Mouse (Mus musculus): ENCODE data around the gene Cbx1. TPM values are rescaled to one million over a fixed set of nuclear protein-coding genes. Genes with fewer than 3 reads are reported as not detected.

The Cbx1 gene
- 10 to 100 TPM; 64.9 to 73.1 TPM for total RNA-seq (2021)
- long read RNA-seq, experiment 1, partial matches to known transcripts, result 3 of 28 reads
- long read RNA-seq, experiment 1, other reads (novel, unspliced or antisense), result 23 of 28 reads
- long read RNA-seq, experiment 2, partial matches to known transcripts, result 4 of 26 reads
- long read RNA-seq, experiment 2, other reads (novel, unspliced or antisense), result 19 of 26 reads

GRCm38 (mm10) chr11:96788871-96789795 lies at the start of gene Cbx1:
TSS of gene Cbx1 (plus strand) at chr11:96789127.
- DNase-seq, result peak; percentile 94

GRCm38 (mm10) chr11:96740796-96741195 lies 48.1 kb upstream of the Cbx1 start:
- DNase-seq, result no peak

- DNase-seq, result no peak
These were observed 46.9 kb upstream of the Cbx1 start for GRCm38 (mm10) chr11:96741995-96742394.

GRCm38 (mm10) chr11:96743000-96743399 lies 45.9 kb upstream of the Cbx1 start:
- DNase-seq, result no peak

GRCm38 (mm10) chr11:96743891-96744290 lies 45.0 kb upstream of the Cbx1 start:
- no peak for DNase-seq

- DNase-seq, result no peak
These were observed 42.3 kb upstream of the Cbx1 start for GRCm38 (mm10) chr11:96746648-96747047.

- no peak for DNase-seq
These were observed 41.4 kb upstream of the Cbx1 start for GRCm38 (mm10) chr11:96747555-96747954.

- no peak for DNase-seq
These were observed 33.6 kb upstream of the Cbx1 start for GRCm38 (mm10) chr11:96755298-96755697.

GRCm38 (mm10) chr11:96757421-96757820 lies 31.5 kb upstream of the Cbx1 start:
- no peak for DNase-seq

GRCm38 (mm10) chr11:96758402-96758801 lies 30.5 kb upstream of the Cbx1 start:
- no peak for DNase-seq

GRCm38 (mm10) chr11:96760042-96760441 lies 28.9 kb upstream of the Cbx1 start:
- peak; percentile 58 for DNase-seq

GRCm38 (mm10) chr11:96761984-96762383 lies 26.9 kb upstream of the Cbx1 start:
- no peak for DNase-seq

GRCm38 (mm10) chr11:96762742-96763470 lies 26.0 kb upstream of the Cbx1 start:
- peak; percentile 57 for DNase-seq

GRCm38 (mm10) chr11:96764511-96765350 lies 24.2 kb upstream of the Cbx1 start:
- DNase-seq, result no peak

GRCm38 (mm10) chr11:96765645-96766044 lies 23.3 kb upstream of the Cbx1 start:
- DNase-seq, result no peak

- no peak for DNase-seq
These were observed 22.4 kb upstream of the Cbx1 start for GRCm38 (mm10) chr11:96766555-96766954.

- DNase-seq, result no peak
These were observed 21.8 kb upstream of the Cbx1 start for GRCm38 (mm10) chr11:96767096-96767495.

- DNase-seq, result no peak
These were observed 20.7 kb upstream of the Cbx1 start for GRCm38 (mm10) chr11:96768240-96768639.

GRCm38 (mm10) chr11:96771274-96771975 lies 17.5 kb upstream of the Cbx1 start:
- no peak for DNase-seq

GRCm38 (mm10) chr11:96772413-96772812 lies 16.5 kb upstream of the Cbx1 start:
- DNase-seq, result no peak

GRCm38 (mm10) chr11:96774536-96774935 lies 14.4 kb upstream of the Cbx1 start:
- no peak for DNase-seq

All from adrenal gland, postnatal 10 days (tissue).